Mouse (Mus musculus): ENCODE results near the gene Gm42742. TPM values are rescaled to one million over a fixed set of nuclear protein-coding genes. Genes with fewer than 3 reads are reported as not detected.

The Gm42742 gene
- polyA plus RNA-seq, 1 experiment from 2014 or later: 41.8 TPM

DNA sequence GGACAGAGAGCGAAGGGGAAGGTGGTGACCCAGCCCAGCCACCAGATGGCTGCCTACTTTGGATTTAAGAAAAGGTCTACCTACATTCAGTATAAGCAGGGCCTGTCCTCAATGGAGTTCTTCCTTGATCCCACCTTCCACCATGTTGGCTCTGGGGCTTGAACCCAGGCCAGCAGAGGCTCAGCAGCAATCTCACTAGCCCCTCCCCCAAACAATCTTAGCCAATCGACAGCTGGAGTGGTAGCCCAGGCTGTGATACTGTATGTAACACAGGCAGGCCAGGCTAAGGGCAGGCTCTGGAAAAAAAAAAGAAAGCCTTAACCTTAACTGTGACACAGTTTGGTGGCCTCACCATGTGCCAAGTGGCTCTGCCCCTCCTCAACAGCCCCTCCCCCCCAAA, 9.2 kb downstream of the Gm42742 start:
- H3K9me3 ChIP-seq (ENCODE audit: control insufficient read depth, low read length): no peaks in the 10 kb centered on the region
- no peak overlapping the region for H3K4me3 ChIP-seq (ENCODE audit: low read depth, low read length)
- no peak overlapping the region for H3K4me2 ChIP-seq (ENCODE audit: low read length)
- no peak for ATAC-seq (replicated peaks; ENCODE audit: low FRiP score, low TSS enrichment, low read depth)
- H3K27me3 ChIP-seq (replicated peaks; ENCODE audit: control insufficient read depth, insufficient read depth, low read length): no peaks in the 10 kb centered on the region
- 81% methylated on average over 2 of the region's 2 CpGs for WGBS
- H3K27ac ChIP-seq (ENCODE audit: low read depth): no peak overlapping the region
- peaks cover 25% of the 10 kb centered on the region for H3K36me3 ChIP-seq (ENCODE audit: control insufficient read depth, insufficient read depth, low read length)
- DNase-seq (ENCODE audit: low spot score): no peak
- H3K9ac ChIP-seq (ENCODE audit: low read length): no peak overlapping the region
- H3K4me1 ChIP-seq (replicated peaks; ENCODE audit: control insufficient read depth, insufficient read depth, low read length): peaks cover 32% of the 10 kb centered on the region

DNA sequence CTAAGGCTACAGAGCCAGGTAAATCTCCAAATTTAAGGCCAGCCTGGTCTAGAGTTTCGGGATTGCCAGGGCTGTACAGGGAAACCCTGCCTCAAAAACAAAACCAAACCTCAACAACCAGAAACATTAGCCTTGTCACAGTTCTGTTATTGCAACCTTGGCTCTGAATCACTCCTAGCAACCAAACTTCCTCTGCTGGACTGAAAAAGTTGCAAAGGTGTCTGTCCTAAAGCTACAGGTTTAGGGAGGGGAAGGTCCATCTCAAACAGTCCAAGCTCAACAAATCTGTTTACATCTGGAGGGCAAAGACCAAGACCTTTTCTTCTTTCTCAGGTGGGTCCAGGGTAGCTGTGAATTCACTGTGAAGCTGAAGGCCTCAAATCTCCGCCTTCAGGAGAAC, 9.8 kb downstream of the Gm42742 start:
- Histone ChIP-seq H3K27me3 (replicated peaks; ENCODE audit: control insufficient read depth, insufficient read depth, low read length) (no peaks in the 10 kb centered on the region), H3K4me2 (ENCODE audit: low read length) (no peak overlapping the region), H3K4me3 (ENCODE audit: low read depth, low read length) (no peak overlapping the region), H3K27ac (ENCODE audit: low read depth) (no peak overlapping the region), H3K36me3 (ENCODE audit: control insufficient read depth, insufficient read depth, low read length) (peaks cover 25% of the 10 kb centered on the region), H3K9ac (ENCODE audit: low read length) (no peak overlapping the region), H3K4me1 (replicated peaks; ENCODE audit: control insufficient read depth, insufficient read depth, low read length) (peaks cover 32% of the 10 kb centered on the region), H3K9me3 (ENCODE audit: control insufficient read depth, low read length) (no peaks in the 10 kb centered on the region)
- DNase-seq (ENCODE audit: low spot score): no peak
- 91% methylated on average over 2 of the region's 2 CpGs for WGBS
- no peak for ATAC-seq (replicated peaks; ENCODE audit: low FRiP score, low TSS enrichment, low read depth)

DNA sequence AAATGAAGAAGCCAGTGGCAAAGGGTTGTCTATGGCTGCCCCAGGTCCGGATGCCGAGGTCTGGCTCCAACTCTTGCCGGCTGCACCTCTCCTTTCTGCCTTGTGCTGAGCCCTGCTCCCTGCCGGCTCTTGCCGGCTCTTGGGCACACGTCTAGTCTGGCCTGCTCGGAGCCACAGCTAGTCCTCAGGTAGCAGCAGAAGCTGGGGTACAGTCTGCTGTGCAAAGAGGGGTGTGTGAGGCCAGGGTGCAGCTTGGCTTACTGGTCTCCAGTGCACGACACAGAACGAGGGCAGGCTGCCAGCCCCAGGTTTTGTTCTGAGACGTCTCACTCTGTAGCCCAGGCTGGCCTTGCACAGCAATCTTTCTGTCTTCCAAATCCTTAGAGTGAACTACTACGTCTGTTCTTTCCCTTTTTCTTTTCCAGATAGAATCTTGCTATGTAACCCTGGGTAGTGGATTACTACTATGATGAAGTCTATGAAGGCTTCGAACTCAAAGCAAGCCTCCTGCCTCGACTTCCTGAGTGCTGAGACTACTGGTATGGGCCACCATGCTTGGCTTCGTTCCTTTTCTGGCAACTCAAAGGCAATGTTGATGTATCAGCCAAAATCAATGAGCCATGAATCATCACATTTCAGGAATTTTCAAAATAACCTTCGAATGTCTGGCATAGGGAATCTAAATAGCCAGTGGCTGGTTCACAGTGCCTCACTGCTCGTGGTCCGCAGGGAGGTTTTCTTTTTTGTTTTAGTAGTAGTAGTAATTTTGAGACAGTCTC, 11.4 kb downstream of the Gm42742 start:
- Histone ChIP-seq H3K4me1 (replicated peaks; ENCODE audit: control insufficient read depth, insufficient read depth, low read length) (peaks cover 22% of the 10 kb centered on the region), H3K27ac (ENCODE audit: low read depth) (peak overlapping the region; percentile 79), H3K4me3 (ENCODE audit: low read depth, low read length) (no peak overlapping the region), H3K4me2 (ENCODE audit: low read length) (no peak overlapping the region), H3K36me3 (ENCODE audit: control insufficient read depth, insufficient read depth, low read length) (peaks cover 15% of the 10 kb centered on the region), H3K27me3 (replicated peaks; ENCODE audit: control insufficient read depth, insufficient read depth, low read length) (no peaks in the 10 kb centered on the region), H3K9me3 (ENCODE audit: control insufficient read depth, low read length) (no peaks in the 10 kb centered on the region), H3K9ac (ENCODE audit: low read length) (no peak overlapping the region)
- 83% methylated on average over 17 of the region's 17 CpGs for WGBS
- DNase-seq (ENCODE audit: low spot score): no peak
- ATAC-seq (replicated peaks; ENCODE audit: low FRiP score, low TSS enrichment, low read depth): 0 out of 2 replicates have a peak, but pooled peaks have one; percentile 3

DNA sequence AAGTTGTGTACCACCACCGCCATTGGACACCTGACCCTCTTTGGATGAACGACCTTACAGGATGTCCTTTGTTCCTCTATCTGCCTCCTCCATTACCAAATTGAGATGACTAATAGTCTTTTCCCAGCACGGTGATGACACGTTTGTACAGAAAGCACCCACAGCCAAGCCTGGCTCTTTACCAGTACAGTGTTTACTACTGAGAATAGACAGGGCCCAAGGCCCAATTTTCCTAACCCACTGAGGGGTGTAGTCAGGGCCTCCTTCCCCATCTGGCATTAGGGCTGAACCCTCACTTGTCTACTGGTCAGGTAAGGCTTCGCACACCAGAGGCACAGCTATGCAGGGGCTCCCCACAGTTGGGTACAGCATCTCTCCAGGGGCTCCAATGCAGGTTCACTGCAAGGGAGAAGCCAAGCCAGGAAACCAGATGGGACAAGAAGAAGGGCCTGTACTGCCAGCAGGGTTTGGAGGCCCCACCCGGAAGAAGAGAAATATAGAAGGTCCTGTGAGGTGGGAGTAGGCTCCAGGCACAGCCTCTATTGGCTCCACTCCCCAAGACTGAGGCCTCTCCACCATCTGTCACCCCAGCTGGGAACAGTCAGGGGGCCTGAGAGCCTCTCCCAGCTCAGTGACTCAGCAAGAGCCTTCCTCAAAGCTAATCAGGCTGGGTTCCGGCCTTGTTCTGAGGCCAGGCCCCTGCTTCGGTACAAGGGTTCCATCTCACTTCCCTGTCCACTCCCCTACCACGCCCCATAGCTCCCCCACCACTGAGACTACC, 12.5 kb downstream of the Gm42742 start:
- Histone ChIP-seq H3K27ac (ENCODE audit: low read depth) (peak overlapping the region; percentile 79), H3K4me2 (ENCODE audit: low read length) (0 out of 2 replicates have a peak overlapping the region, but pooled peaks have one; percentile 0), H3K9me3 (ENCODE audit: control insufficient read depth, low read length) (no peaks in the 10 kb centered on the region), H3K4me3 (ENCODE audit: low read depth, low read length) (no peak overlapping the region), H3K9ac (ENCODE audit: low read length) (no peak overlapping the region), H3K4me1 (replicated peaks; ENCODE audit: control insufficient read depth, insufficient read depth, low read length) (peaks cover 18% of the 10 kb centered on the region), H3K27me3 (replicated peaks; ENCODE audit: control insufficient read depth, insufficient read depth, low read length) (no peaks in the 10 kb centered on the region), H3K36me3 (ENCODE audit: control insufficient read depth, insufficient read depth, low read length) (peaks cover 10% of the 10 kb centered on the region)
- DNase-seq (ENCODE audit: low spot score) (peak; percentile 79), ATAC-seq (replicated peaks; ENCODE audit: low FRiP score, low TSS enrichment, low read depth) (peak; percentile 85)
- 45% methylated on average over 9 of the region's 9 CpGs for WGBS

DNA sequence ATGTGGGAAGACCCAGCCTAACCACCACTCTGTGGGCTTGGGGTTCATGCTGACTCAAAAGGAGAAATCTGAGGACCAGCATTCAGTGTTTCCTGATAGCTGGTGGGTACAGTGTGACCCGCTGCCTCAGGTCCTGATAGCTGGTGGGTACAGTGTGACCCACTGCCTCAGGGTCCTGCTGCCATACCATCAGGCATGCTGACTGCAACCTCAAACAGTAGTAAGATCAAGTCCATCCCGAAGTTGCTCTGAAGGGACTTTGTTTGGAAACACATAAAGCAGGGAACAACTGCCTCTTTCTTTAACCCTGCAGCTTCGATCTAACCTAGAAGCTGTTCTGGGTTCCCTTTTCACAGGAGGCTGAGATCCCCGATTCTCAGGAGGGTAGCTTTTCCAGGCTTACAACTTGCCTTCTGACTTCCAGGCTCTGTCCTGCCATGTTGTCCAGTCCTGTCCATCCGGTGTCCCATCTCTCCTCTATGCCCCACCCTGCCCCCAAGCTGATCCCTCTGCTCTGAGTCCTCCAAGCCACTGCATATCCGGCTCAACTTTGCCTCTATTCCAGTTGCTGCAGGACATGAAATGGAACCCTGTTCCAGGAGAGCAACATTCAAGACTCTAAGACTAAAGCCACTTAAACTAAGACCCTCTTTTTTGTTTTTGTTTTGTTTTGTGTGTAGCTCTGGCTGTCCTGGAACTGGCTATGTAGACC, 13.4 kb downstream of the Gm42742 start:
- Histone ChIP-seq H3K4me2 (ENCODE audit: low read length) (no peak overlapping the region), H3K9ac (ENCODE audit: low read length) (no peak overlapping the region), H3K27ac (ENCODE audit: low read depth) (no peak overlapping the region), H3K4me1 (replicated peaks; ENCODE audit: control insufficient read depth, insufficient read depth, low read length) (peaks cover 18% of the 10 kb centered on the region), H3K27me3 (replicated peaks; ENCODE audit: control insufficient read depth, insufficient read depth, low read length) (no peaks in the 10 kb centered on the region), H3K4me3 (ENCODE audit: low read depth, low read length) (no peak overlapping the region), H3K9me3 (ENCODE audit: control insufficient read depth, low read length) (no peaks in the 10 kb centered on the region), H3K36me3 (ENCODE audit: control insufficient read depth, insufficient read depth, low read length) (0 out of 2 replicates have a peak, but pooled peaks cover under 1% of the 10 kb centered on the region)
- no peak for ATAC-seq (replicated peaks; ENCODE audit: low FRiP score, low TSS enrichment, low read depth)
- 83% methylated on average over 6 of the region's 6 CpGs for WGBS
- no peak for DNase-seq (ENCODE audit: low spot score)

DNA sequence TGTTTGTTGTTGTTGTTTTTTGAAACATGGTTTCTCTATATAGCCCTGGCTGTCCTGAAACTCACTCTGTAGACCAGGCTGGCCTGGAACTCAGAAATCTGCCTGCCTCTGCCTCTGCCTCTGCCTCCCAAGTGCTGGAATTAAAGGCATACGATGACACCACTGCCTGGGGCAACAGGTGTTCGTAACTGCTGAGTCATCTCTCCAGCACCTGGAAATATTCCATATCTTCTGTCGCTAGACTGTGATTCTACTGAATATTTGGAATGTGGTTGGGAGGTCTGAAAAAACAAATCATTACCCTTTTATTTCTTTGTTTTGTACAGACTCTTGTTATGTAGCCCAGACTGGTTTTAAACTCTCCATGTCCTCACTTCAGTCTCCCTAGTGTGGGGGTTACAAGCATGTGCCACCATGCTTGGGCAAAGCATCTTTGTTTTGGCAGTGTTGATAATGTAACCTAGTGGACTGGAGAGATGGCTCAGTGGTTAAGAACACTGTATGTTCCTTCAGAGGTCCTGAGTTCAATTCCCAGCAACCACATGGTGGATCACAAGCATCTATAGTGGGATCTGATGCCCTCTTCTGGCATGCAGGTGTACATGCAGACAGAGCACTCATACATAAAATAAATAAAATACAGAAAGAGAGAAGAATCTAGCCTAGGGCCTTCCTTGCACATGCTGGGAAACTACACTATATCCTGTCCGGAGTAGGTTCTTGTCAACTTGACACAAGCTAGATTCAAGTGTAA, 16.6 kb downstream of the Gm42742 start:
- 83% methylated on average over 4 of the region's 4 CpGs for WGBS
- Histone ChIP-seq H3K4me2 (ENCODE audit: low read length) (no peak overlapping the region), H3K27me3 (replicated peaks; ENCODE audit: control insufficient read depth, insufficient read depth, low read length) (no peaks in the 10 kb centered on the region), H3K9me3 (ENCODE audit: control insufficient read depth, low read length) (no peaks in the 10 kb centered on the region), H3K9ac (ENCODE audit: low read length) (no peak overlapping the region), H3K36me3 (ENCODE audit: control insufficient read depth, insufficient read depth, low read length) (no peaks in the 10 kb centered on the region), H3K27ac (ENCODE audit: low read depth) (no peak overlapping the region), H3K4me3 (ENCODE audit: low read depth, low read length) (no peak overlapping the region), H3K4me1 (replicated peaks; ENCODE audit: control insufficient read depth, insufficient read depth, low read length) (peaks cover 15% of the 10 kb centered on the region)
- DNase-seq (ENCODE audit: low spot score) (no peak), ATAC-seq (replicated peaks; ENCODE audit: low FRiP score, low TSS enrichment, low read depth) (no peak)

DNA sequence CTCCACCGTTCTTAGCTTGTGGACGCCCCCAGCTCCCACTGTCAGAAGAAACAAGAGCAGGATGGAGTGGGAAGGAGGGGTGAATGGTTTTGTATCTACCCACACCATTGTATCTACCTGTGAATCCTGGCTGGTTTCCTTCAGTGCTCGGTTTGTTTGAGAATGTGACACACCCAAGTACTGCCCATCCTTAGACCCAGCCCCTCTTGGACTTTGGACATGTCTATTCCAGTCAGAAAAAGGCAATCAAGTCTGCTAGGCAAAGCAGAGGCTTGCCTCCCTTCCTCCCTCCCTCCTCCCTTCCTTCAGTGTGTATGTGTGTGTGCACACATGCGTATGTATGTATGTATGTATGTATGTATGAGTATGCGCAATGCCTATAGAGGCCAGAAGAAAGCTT, 17.3 kb downstream of the Gm42742 start:
- H3K4me2 ChIP-seq (ENCODE audit: low read length): no peak overlapping the region
- H3K27me3 ChIP-seq (replicated peaks; ENCODE audit: control insufficient read depth, insufficient read depth, low read length): no peaks in the 10 kb centered on the region
- no peak overlapping the region for H3K9ac ChIP-seq (ENCODE audit: low read length)
- H3K4me3 ChIP-seq (ENCODE audit: low read depth, low read length): no peak overlapping the region
- H3K4me1 ChIP-seq (replicated peaks; ENCODE audit: control insufficient read depth, insufficient read depth, low read length): peaks cover 9% of the 10 kb centered on the region; the same call in 1 of the 2 replicates
- DNase-seq (ENCODE audit: low spot score): peak; percentile 67
- peak; percentile 73 for ATAC-seq (replicated peaks; ENCODE audit: low FRiP score, low TSS enrichment, low read depth)
- no peaks in the 10 kb centered on the region for H3K9me3 ChIP-seq (ENCODE audit: control insufficient read depth, low read length)
- no peak overlapping the region for H3K27ac ChIP-seq (ENCODE audit: low read depth)
- 78% methylated on average over 5 of the region's 5 CpGs for WGBS
- no peaks in the 10 kb centered on the region for H3K36me3 ChIP-seq (ENCODE audit: control insufficient read depth, insufficient read depth, low read length)

DNA sequence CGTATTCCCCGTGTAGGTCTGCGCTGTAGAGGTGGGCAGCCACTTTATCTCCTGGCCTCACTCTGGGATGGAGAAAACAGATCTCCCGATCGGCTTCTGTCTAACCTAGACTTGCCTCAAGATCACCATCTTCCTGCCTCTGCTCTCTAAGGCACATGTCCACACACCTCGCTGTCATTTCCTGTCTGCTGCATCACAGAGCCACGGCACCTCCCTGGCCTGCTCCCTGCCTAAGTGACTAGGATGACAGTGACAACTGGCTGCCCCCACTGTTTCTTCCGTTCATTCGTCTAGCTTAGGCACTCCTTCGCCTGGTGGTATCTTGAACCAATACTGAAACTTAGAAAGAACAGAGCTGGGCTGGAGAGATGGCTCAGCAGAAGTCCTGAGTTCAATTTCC, 21.3 kb downstream of the Gm42742 start:
- ATAC-seq (replicated peaks; ENCODE audit: low FRiP score, low TSS enrichment, low read depth) (no peak), DNase-seq (ENCODE audit: low spot score) (no peak)
- Histone ChIP-seq H3K9ac (ENCODE audit: low read length) (no peak overlapping the region), H3K27ac (ENCODE audit: low read depth) (no peak overlapping the region), H3K4me1 (replicated peaks; ENCODE audit: control insufficient read depth, insufficient read depth, low read length) (no peaks in the 10 kb centered on the region), H3K4me3 (ENCODE audit: low read depth, low read length) (no peak overlapping the region), H3K4me2 (ENCODE audit: low read length) (no peak overlapping the region), H3K9me3 (ENCODE audit: control insufficient read depth, low read length) (0 out of 2 replicates have a peak, but pooled peaks cover 5% of the 10 kb centered on the region), H3K36me3 (ENCODE audit: control insufficient read depth, insufficient read depth, low read length) (no peaks in the 10 kb centered on the region), H3K27me3 (replicated peaks; ENCODE audit: control insufficient read depth, insufficient read depth, low read length) (no peaks in the 10 kb centered on the region)
- WGBS: 77% methylated on average over 10 of the region's 10 CpGs

All from intestine, embryonic 14.5 days (tissue).